Mouse (Mus musculus): ENCODE measurements around the gene Myod1.
A peak's percentile ranks its signal among the peaks of the same experiment; 100 is the strongest.

The Myod1 gene

DNA sequence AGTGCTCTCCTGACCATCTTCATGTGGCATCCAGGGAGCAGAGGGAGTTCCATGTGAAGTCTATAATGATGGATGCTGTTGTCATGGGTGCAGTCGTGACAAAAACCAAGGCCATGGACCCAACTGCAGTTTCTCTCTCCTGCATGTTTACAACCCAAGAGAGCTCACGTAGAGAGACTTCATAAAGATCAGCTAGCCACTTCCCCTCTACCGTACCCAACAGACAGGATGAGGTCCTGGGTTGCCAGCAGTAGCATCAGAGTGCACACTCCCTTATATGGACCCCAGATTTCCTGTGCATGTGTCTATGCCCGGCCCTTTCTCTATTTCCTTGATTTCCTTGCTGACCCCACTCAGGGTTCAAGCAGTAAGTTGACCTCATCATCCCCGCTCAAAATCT, 15.4 kb downstream of the Myod1 start:
- no peak for DNase-seq (ENCODE audit: low read depth, low spot score)

DNA sequence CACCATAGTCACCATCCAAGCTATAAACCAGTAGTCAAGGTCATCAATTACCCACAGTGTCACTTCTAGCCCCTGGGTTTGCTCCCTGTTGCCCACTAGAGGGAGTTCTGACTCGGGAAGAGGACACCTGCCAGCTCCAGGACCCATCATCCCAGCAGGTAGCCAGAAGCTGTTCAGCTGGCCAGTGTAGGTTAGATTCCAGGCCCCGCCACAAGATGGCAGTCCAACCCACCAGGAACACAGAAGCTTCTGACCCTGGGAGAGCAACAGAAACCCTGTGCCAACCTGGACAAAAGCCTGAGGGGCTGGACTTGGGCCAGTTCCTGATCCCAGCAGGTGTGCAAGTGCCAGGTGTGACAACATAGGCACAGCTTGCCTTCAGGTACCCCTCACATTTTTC, 16.8 kb downstream of the Myod1 start:
- peak; percentile 92 for DNase-seq (ENCODE audit: low read depth, low spot score)

DNA sequence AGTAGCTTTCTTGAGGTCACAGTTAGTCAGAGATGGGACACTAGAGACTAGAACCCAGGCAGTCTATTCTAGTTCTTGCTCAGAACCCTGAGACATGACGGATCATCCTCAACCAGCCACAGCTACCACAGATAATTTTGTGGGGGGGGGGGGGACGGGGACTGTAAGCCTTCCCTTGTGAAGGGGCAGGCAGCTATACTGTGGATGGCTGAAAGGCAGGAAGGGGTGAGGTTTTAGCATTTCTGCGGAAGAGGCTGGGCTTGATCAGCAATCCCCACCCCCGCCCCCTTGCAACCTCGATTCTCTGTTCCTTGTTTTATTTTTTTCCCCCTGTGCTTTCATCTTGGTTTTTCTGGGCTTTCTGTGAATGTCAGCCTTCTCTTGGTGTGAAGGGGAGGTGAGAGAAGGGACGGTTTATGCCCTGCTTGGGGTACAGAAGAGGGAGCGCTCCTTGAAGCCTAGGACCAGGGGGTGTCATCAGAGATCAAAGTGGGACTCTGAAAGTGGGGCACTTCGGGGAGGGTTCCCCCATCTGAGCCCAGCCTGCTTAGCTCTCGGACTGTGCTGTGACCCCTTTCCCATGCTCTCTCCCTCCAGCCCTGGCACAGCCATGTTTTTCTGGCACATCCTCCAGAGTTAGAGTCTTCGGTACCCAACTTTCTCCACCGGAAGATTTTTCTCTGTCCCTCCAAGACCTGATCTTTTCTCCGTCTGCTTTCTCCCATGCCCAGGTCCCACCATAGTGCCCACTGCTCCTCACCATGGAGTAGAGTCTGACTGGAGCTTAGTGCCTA, 17.6 kb downstream of the Myod1 start:
- no peak for DNase-seq (ENCODE audit: low read depth, low spot score)

DNA sequence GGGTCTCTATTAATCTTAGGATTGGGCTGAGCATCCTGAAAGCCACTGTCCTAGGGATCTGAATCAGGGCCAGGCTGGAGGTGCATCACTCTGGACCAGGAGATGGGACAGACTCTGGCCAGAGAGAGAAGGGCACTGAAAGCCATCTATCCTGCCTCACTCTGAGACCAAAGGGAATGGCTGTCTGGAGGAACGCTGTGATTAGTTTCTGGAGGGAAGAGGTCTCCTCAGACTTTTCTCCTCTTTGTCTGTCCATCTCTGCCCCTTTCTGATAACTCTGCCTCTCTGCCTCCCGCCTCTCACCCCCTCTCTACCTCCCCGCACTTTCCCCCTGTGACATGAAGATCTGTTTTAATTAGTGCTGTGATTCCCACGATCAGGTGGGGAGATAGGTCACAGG, 18.7 kb downstream of the Myod1 start:
- DNase-seq (ENCODE audit: low read depth, low spot score) = no peak

DNA sequence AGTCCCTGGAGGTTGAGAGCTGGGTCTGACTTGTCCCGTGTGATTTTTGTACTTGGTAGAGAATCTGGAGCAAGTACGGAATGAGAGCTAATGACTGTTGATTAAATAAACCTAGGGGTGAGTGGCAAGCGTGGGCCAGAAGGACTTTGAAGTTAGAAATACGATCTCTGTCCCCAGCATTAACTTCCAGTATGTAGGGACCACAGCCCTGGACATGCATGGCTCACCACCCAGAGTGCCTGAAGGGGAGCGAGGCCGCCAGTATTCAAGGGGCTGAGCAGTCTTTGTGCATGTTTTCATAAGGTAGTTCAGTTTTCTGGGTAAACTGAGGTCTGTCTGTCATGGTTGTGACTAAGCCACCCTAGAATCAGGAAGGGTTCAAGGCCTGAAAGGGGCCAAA, 19.3 kb downstream of the Myod1 start:
- DNase-seq (ENCODE audit: low read depth, low spot score) = no peak

DNA sequence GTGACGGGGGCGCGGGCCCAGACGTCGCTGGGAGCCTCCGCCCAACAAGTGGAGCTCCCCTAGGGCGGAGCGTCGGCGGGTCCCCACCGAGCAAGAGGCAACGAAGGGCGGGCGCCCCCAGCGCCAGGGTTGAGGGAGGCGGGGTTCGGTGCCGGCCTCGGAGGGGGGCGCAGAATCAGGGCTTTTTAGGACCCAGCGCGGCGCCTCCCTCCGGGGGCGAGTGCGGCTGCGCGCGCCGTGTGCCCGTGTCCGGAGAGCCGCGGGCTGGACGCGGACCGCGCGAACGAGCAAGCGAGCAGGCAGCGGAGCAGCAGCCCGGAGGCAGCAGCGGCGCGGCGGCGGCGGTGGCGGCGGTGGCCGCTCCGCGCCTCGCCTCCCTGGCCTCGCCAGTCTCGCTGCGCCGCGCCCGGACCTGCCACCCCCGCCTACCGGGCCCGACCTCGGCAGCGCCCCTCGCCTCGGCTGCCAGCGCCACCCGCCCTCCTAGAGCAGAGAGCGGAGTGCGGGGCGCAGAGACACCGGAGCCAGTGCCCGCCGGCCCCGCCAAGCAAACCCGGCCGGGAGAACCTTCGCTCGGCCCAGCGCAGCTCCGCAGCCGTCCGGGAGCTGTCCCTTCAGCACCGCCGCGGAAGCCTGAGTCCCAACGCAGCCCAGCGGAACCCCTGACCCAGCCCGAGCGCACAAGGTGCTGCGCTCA, 20.1 kb downstream of the Myod1 start, which contains the start of gene Kcnc1:
TSS of gene Kcnc1 (plus strand) at position 267 of the 697 bp plus-strand sequence.
- peak; percentile 71 for DNase-seq (ENCODE audit: low read depth, low spot score)

DNA sequence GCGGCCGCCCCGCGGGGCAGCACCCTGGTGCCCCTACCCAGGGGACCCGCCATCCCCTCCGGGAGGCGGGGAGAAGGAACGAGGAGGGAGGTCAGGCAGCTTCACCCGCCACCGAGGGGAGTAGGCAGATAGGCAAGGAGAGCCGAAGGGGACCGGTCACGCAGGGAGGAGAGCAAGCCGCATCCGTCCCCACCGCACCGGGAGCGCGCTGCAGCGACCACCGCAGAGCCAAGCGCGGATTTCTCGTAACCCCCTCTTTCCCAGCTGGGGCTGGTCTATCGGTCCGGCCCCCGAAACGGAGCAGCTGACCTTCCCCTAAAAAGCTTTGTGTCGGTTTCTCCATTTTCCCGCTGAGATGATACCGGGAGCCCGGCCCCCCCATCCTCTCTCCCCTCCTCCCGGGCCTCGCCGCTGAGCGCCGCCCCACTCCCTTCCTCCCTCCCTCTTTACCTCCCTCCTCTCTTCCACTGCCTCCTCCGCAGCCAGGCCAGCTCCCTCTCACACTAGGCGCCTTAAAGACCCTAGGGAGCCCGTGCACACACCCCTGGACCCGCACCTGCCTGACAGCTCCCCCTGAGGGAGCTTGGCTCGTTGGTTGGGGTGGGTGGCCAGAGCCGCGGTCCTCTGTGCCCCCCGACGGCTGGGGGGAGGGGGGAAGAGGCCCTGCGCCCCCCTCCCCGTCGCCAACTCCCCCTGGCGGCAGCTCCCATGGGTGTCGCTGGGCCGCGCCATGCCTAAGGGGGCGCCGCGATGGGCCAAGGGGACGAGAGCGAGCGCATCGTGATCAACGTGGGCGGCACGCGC, 20.9 kb downstream of the Myod1 start:
- DNase-seq (ENCODE audit: low read depth, low spot score) = peak; percentile 25

DNA sequence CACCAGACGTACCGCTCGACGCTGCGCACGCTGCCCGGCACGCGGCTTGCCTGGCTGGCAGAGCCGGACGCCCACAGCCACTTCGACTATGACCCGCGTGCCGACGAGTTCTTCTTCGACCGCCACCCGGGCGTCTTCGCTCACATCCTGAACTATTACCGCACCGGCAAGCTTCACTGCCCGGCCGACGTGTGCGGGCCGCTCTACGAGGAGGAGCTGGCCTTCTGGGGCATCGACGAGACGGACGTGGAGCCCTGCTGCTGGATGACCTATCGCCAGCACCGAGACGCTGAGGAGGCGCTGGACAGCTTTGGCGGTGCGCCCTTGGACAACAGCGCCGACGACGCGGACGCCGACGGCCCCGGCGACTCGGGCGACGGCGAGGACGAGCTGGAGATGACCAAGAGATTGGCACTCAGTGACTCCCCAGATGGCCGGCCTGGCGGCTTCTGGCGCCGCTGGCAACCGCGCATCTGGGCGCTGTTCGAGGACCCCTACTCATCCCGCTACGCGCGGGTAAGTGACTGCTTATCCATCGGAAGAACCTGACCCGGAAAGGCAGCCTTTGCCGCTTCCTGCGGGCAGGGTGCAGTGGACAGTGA, 21.6 kb downstream of the Myod1 start:
- DNase-seq (ENCODE audit: low read depth, low spot score) = no peak

DNA sequence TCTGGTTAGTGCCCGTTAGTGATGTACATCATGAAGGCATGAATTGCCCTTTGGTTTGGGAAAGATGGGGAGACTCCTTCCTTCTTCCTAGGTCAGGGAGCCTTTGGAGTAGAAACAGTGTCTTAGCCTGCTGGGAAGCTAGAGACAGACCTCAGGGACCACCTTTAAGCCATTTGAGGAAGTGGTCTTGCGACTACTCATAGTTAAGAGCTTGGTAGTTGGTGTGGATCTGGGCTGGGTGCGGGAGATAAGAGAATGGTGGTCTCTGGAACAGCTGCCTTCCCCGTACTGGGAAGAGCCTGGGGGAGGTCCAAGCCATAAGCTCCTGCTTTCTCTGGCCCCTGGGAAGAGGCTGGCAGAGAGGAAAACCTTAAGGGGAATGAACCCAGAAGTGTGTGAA, 22.3 kb downstream of the Myod1 start:
- DNase-seq (ENCODE audit: low read depth, low spot score) = no peak

DNA sequence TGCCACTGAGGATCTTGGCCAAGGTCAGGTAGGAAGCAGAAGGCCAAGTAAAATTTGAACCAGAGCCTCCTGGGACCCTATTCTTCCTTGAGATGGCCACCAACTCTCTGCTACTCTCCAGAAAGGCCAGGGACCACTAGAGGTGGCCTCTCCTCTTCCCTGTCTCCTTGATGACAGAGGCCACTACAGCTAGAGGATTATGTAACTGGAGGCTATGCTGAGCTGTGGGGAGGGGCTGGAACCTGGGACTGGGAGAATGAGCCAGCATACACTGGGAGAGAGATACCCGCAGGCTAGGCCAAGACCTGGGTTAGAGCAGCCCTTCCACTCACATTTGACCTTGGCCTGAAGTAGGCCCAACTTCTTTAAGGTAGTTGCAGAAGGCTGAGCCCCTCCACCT, 23.4 kb downstream of the Myod1 start:
- DNase-seq (ENCODE audit: low read depth, low spot score) = no peak

DNA sequence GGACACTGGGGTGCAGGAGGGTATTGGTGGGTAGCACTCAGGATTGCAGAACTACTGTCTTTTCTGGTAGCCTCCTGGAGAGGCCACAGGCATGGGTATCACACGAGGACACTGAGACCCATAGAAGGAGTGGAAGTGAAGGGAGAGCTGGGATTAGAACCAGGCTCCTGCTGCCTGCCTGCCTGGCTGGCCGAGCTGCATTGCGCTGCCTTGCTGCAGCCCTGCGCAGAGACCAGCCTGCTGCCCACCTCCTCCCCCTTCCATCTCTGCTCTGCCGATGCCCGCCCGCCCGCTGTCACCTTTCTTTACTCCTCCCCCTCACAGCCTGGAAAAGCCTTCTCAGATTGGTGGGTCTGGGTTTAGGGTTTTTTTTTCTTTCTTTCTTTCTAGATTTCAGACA, 24.1 kb downstream of the Myod1 start:
- no peak for DNase-seq (ENCODE audit: low read depth, low spot score)

DNA sequence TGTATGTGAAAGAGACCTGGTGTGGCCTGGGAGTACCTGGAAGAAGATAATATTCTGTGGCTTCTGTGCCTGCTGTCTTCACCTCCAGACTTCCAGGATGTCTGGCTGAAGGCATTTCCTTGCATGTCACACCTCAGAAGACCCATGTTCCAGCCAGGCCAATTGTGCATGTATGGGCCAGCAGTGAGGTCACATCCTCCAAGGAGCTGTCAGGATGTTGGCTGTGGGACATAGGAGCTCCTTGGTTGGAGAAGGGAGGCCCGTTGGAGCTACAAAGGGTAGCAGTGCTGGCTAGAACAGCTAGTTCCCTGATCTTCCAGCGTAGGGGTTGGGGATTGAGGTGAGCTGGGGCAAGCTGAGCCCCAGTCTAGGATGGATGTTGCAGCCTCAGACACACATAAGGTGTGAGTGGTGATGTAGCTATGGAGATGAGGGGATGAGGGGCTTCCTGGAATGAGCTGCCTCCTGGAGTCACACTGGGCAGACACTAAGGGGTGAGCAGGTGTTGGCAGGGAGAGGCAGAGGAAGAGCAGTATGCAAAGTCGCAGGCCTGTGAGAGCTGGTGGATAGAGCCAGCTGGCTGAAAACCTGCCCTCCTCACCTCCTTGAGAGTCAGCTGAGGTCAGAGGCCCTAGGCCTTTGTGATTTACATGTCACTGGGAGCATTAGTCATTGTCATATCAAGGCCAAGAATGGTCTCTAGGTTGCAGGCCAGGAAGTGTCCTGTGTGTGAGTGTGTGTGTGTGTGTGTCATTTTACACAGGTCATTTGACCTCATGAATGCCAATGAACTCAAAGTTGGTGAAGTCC, 25.3 kb downstream of the Myod1 start:
- DNase-seq (ENCODE audit: low read depth, low spot score) = no peak

DNA sequence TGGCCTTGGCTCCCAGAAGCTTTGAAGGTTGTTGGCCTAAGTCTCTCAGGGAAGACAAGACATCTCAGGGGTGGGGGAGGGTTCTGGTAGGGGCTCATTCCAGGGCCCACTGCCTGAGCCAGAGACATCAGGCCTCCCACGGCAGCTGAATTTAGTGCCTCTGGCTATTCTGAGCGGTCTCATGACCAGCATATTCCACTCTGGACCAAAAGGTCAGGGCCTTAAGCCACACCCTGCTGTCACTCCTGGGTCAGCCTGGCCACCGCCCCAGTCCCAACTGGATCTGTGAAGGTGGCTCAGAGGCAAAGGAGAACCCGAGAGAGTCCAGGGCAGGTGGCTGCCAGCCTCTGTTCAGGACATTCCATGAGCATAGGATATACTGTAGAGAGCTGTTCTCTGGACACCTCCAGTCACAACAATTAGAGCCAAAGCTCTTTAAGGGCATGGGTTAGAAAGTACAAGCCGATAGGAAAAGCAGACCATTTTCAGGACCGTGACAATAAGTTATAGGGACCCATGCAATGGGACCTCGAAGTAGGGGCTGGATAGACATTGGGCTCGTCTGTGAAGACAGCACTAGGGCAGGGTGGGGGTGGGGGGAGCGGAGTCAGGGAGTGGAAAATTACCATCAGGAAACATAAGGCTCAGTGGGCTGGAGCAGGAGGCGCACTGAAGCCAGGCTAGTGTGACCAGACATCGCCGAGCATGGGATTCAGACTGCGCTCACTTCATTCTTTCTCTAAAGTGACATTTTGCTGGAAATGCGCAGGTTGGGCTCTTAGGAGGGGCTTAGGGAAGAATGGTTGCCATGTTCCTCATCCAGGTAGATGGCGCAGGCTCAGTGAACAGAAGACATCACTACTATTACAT, 27.6 kb downstream of the Myod1 start:
- no peak for DNase-seq (ENCODE audit: low read depth, low spot score)

DNA sequence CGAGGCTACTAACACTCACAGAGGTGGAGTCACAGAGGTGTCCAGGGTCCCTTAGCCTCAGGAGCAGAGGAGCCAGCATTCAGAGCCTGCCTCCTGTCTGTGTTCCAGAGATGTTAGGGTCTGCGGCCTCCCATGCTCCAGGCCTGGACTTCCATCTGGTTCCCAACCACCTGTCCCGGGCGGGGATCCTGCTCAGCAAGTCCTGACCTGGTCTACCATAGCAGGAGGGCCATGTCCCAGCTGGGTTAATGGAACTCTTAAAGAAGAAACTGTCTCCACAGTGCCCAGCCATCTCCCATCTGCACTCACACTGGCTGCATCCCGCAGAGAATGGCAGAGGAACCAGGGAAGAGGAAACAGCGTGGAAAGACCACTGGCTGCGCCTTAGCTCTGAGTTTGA, 28.5 kb downstream of the Myod1 start:
- no peak for DNase-seq (ENCODE audit: low read depth, low spot score)

DNA sequence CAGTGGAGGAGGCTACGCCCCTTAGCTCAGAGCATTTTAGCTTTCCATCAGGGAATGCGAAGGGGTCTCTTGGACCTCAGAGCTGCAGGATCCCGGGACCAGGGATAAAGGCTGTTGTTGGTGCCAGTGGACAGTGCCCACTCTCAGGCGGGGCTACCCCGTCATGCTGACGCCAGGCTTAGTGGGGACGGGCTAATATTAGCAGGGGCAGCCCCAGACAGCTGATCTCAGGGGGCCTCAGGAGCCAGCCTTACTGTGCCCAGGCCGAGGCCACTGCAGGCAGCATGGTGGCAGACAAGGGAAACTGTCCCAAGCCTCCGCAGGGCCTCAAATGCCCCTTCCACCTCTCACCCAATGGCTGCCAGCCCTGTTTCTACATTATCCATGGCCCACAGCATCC, 32.3 kb downstream of the Myod1 start:
- DNase-seq (ENCODE audit: low read depth, low spot score) = no peak

DNA sequence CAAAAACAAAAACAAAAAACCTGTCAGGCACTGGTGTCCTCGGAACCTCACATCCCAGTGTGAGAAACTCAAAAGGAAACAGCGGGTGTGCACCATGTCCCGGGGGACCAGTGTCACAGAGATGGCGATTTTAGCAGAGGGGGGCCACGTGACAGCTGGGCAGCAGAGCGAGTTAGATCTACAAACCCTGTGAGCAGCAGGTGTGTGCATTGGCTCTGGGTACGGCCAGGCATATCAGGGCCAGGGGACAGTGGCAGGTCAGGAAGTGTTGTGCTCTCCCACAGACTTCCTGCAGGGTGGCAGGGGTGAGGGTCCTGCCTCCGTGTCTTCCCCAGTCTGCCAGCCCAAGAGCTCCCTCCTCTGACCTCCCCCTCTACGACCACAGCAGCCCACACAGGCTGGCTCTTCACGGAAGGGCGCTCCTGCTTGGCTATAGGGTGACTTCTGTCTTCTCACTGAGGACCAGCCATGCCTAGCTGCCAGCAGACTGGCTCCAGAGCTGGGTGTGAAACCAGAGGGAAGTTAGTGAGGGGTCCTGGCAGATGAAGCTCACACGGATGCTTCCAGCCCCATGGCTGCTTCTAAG, 33.0 kb downstream of the Myod1 start:
- no peak for DNase-seq (ENCODE audit: low read depth, low spot score)

DNA sequence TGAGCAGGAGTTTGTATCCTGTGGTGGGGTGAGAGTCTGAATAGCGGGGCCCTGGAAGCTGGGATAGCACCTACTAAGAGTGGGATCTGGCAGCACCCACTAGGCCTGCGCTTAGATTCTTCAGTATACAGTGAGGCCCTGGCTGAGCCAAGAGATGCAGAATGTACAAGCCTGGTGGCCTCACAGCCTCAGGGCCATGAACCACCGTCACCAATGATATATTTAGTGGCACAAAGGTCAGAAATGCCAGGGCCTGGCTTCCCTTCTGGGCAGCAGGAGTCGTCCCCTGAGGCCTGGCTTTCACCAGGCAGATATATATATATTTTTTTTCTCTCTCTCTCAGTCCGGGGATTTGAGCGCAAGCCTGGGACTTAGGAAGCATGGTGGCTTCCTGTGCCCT, 34.5 kb downstream of the Myod1 start:
- DNase-seq (ENCODE audit: low read depth, low spot score) = no peak

DNA sequence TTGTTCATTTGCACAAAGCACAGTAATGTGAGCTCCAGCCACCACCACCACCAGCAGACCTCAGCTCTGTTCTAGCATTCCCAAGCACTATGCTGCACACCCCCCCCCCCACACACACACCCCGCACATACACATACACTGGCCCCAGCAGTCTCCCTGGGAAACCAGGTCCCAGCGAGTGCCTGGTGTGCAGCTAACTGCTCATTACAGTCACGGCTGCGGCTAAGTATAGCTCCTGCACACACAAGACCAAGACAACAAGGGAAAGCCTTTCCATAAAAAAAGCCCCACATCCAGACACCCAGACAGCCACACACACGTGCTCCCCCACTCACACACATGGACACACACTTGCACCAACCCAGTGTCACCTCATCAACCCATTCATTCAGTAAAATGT, 36.5 kb downstream of the Myod1 start:
- DNase-seq (ENCODE audit: low read depth, low spot score) = no peak

DNA sequence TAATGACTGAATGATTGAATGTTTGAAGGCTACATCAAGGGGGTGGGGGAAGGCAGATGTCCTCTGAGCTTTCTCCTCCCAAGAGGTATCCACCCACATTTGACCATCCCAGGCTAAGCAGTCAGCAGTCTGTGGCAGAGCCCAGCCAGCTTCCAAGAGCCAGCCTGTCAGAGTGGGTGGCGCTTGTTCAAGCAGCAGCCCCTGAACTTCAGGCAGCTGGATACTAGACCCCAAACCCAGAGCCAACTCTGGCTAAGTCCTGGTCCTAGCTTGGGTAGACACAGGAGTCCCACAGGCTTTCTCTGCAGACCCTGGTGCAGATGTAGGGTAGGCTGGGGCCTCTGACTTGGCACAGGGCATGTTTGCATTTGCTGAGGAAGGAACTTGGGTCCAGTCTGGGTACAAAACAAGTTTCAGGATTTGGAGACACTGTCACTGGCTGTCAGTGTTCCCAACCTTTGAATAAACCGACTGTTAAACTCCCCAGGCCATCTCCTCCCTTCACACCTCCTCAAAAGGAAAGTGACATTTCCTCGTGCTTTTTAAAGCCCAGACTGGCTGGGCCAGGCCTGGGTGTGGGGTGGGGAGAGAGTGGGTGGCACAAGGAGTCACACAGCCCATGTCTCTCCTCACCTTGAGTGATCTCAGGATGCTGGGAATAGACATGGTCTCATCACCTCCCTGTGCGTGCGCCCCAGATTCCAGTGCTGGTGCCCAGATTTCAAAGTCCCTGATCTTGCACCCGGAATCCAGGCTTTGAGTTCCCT, 37.9 kb downstream of the Myod1 start:
- DNase-seq (ENCODE audit: low read depth, low spot score) = no peak

Data from R1 (cell line).